26 mouse cellular contexts compared by ENCODE assay signal in genomic region chr11:95807884-95808283, GRCm38 (mm10). TPM values are rescaled to one million over a fixed set of nuclear protein-coding genes. Genes with fewer than 3 reads are reported as not detected.
DNase-seq lines count a peak whose midpoint lies in the region; ATAC-seq and TF ChIP-seq lines count a peak whose summit lies in the region.
"Had no signal": no experiment of that assay in that cellular context is flagged by ENCODE, and none has a peak within 500 bp of the region (broad histone marks: within the 10 kb centered on the region; RNA-seq: fewer than 3 reads in every experiment).

No protein-coding gene starts in this region.

- peaks cover 35% of the 10 kb centered on the region for H3K4me1 ChIP-seq in hindbrain, embryonic 10.5 days (replicated peaks)
- peaks cover 14% of the 10 kb centered on the region for H3K4me1 ChIP-seq in hindbrain, embryonic 12.5 days
- peaks cover 11% of the 10 kb centered on the region; the same call in 1 of the 2 replicates for H3K4me1 ChIP-seq in spleen, adult 2 months (ENCODE audit: control insufficient read depth, insufficient read depth, insufficient read length)
- peaks cover 97% of the 10 kb centered on the region for H3K4me1 ChIP-seq in liver, embryonic 13.5 days (replicated peaks)
- H3K4me1 ChIP-seq: embryonic facial prominence, embryonic 12.5 days had no signal

- H3K36me3 ChIP-seq in hindbrain, embryonic 10.5 days: 0 out of 2 replicates have a peak, but pooled peaks cover 6% of the 10 kb centered on the region
- no peaks in the 10 kb centered on the region for H3K36me3 ChIP-seq in hindbrain, embryonic 12.5 days
- no peaks in the 10 kb centered on the region for H3K36me3 ChIP-seq in spleen, adult 2 months (ENCODE audit: control insufficient read depth, insufficient read depth, low read length)
- no peaks in the 10 kb centered on the region for H3K36me3 ChIP-seq in liver, embryonic 13.5 days
- H3K36me3 ChIP-seq: embryonic facial prominence, embryonic 12.5 days; G1E; midbrain, embryonic 15.5 days; neural tube, embryonic 13.5 days; stomach, embryonic 15.5 days had no signal

- no peak overlapping the region for H3K4me2 ChIP-seq in hindbrain, embryonic 12.5 days (replicated peaks)
- peak overlapping the region; percentile 63 for H3K4me2 ChIP-seq in liver, embryonic 13.5 days
- H3K4me2 ChIP-seq: embryonic facial prominence, embryonic 12.5 days; midbrain, embryonic 15.5 days; neural tube, embryonic 13.5 days; stomach, embryonic 15.5 days had no signal

- peaks cover 12% of the 10 kb centered on the region for H3K9me3 ChIP-seq in hindbrain, embryonic 10.5 days
- no peaks in the 10 kb centered on the region for H3K9me3 ChIP-seq in hindbrain, embryonic 12.5 days (replicated peaks)
- H3K9me3 ChIP-seq in liver, embryonic 13.5 days (replicated peaks): peaks cover 5% of the 10 kb centered on the region; the same call in 1 of the 2 replicates
- H3K9me3 ChIP-seq: midbrain, embryonic 15.5 days; stomach, embryonic 15.5 days had no signal

- ATAC-seq in hindbrain, embryonic 12.5 days (ENCODE audit: low FRiP score): no peak
- no peak for ATAC-seq in liver, embryonic 13.5 days (ENCODE audit: low read depth)
- ATAC-seq: forebrain, embryonic 14.5 days; midbrain, embryonic 15.5 days had no signal

- WGBS in hindbrain, embryonic 10.5 days: 96% methylated on average over 5 of the region's 5 CpGs
- 97% methylated on average over 5 of the region's 5 CpGs for WGBS in hindbrain, embryonic 12.5 days
- WGBS in spleen, adult 2 months: 95% methylated on average over 5 of the region's 5 CpGs
- WGBS in liver, embryonic 13.5 days (ENCODE audit: insufficient replicate concordance): 80% methylated on average over 5 of the region's 5 CpGs

- H3K27ac ChIP-seq in hindbrain, embryonic 10.5 days: peak overlapping the region; percentile 66
- no peak overlapping the region for H3K27ac ChIP-seq in hindbrain, embryonic 12.5 days
- 0 out of 2 replicates have a peak overlapping the region, but pooled peaks have one; percentile 39 for H3K27ac ChIP-seq in spleen, adult 2 months (ENCODE audit: insufficient read depth, low read length)
- H3K27ac ChIP-seq in liver, embryonic 13.5 days: peak overlapping the region; percentile 98
- H3K27ac ChIP-seq: embryonic facial prominence, embryonic 12.5 days; left cerebral cortex, adult 2 months; macrophage; midbrain, embryonic 15.5 days; neural tube, embryonic 13.5 days had no signal

- TF ChIP-seq POLR2A in spleen, adult 2 months (IDR thresholded peaks at IDR 0.05; ENCODE audit: low read depth, low read length): no peak

- H3K9ac ChIP-seq in hindbrain, embryonic 12.5 days: no peak overlapping the region
- peak overlapping the region; percentile 78 for H3K9ac ChIP-seq in liver, embryonic 13.5 days
- H3K9ac ChIP-seq: embryonic facial prominence, embryonic 12.5 days; midbrain, embryonic 15.5 days; neural tube, embryonic 13.5 days; stomach, embryonic 15.5 days had no signal

- DNase-seq in hindbrain, embryonic 10.5 days (ENCODE audit: low spot score): no peak
- no peak for DNase-seq in spleen, adult 2 months (ENCODE audit: low read depth in 1 of 2, low spot score in 2 of 2)
- no peak for DNase-seq in spleen, postnatal 36 days (ENCODE audit: low spot score in 2 of 2)
- no peak for DNase-seq in liver, embryonic 13.5 days
- no peak for DNase-seq in layer of hippocampus, postnatal 14 days (ENCODE audit: low spot score in 2 of 2)
- DNase-seq in cerebellum, postnatal 25 days: no peak
- DNase-seq: adrenal gland, adult 2 months; B cell, adult 2 months; cerebellum, adult 18-20 months; cerebellum, postnatal 14 days; kidney, adult 11 months; kidney, postnatal 4 days; retina, postnatal 1 day; thymus, postnatal 25 days had no signal

- no peaks in the 10 kb centered on the region for H3K27me3 ChIP-seq in hindbrain, embryonic 10.5 days (ENCODE audit: insufficient read depth, poor library complexity, severe bottlenecking)
- no peaks in the 10 kb centered on the region for H3K27me3 ChIP-seq in hindbrain, embryonic 12.5 days
- H3K27me3 ChIP-seq in spleen, adult 2 months (ENCODE audit: control insufficient read depth, insufficient read depth, low read length): no peaks in the 10 kb centered on the region
- H3K27me3 ChIP-seq in liver, embryonic 13.5 days: no peaks in the 10 kb centered on the region
- H3K27me3 ChIP-seq: embryonic facial prominence, embryonic 12.5 days; midbrain, embryonic 15.5 days; neural tube, embryonic 13.5 days; stomach, embryonic 15.5 days had no signal

- no peak for TF ChIP-seq CTCF in spleen, adult 2 months (IDR thresholded peaks at IDR 0.05; ENCODE audit: extremely low read depth, insufficient read depth, insufficient read length, insufficient replicate concordance)

- H3K4me3 ChIP-seq in hindbrain, embryonic 10.5 days: no peak overlapping the region
- H3K4me3 ChIP-seq in hindbrain, embryonic 12.5 days: no peak overlapping the region
- H3K4me3 ChIP-seq in spleen, adult 2 months (ENCODE audit: extremely low read depth, insufficient read depth, insufficient read length): no peak overlapping the region
- peak overlapping the region; percentile 33 for H3K4me3 ChIP-seq in liver, embryonic 13.5 days (replicated peaks)
- H3K4me3 ChIP-seq: embryonic facial prominence, embryonic 12.5 days; left cerebral cortex, adult 2 months; midbrain, embryonic 15.5 days; myocyte; neural tube, embryonic 13.5 days; stomach, embryonic 15.5 days had no signal

RNA-seq across cellular contexts. Expression of gene Phospho1, which starts 16.4 kb away (rescaled TPM):
- polyA plus RNA-seq in hindbrain, embryonic 10.5 days (2016; fragmentation: Nextera tagmentation; extraction: Ambion mirVana): 0.42 and 0.86 TPM in 2 replicates
- 0.43 TPM in 1 of 2 replicates, not detected in the other for polyA plus RNA-seq in hindbrain, embryonic 12.5 days (2016; fragmentation: Nextera tagmentation; extraction: Ambion mirVana)
- polyA plus RNA-seq in spleen, adult 2 months (2012; rRNA removed): 34.5 and 42.5 TPM in 2 replicates
- polyA plus RNA-seq in liver, embryonic 13.5 days (2015; fragmentation: Nextera tagmentation; extraction: Ambion mirVana): 5.2 and 6.2 TPM in 2 replicates
- total RNA-seq in layer of hippocampus, postnatal 14 days (2021): 10 to 100 TPM; 43.7 to 46.5 TPM
- polyA plus RNA-seq: embryonic facial prominence, embryonic 12.5 days; forebrain, embryonic 14.5 days; hindbrain, embryonic 11.5 days; kidney, embryonic 16.5 days; midbrain, embryonic 15.5 days; neural tube, embryonic 13.5 days had no signal

RNA-seq across cellular contexts. Expression of gene Gngt2, which starts 29.1 kb away (rescaled TPM):
- 7.9 and 8.4 TPM in 2 replicates for polyA plus RNA-seq in hindbrain, embryonic 10.5 days (2016; fragmentation: Nextera tagmentation; extraction: Ambion mirVana)
- 5.5 and 7.9 TPM in 2 replicates for polyA plus RNA-seq in hindbrain, embryonic 12.5 days (2016; fragmentation: Nextera tagmentation; extraction: Ambion mirVana)
- 28.3 and 30.4 TPM in 2 replicates for polyA plus RNA-seq in spleen, adult 2 months (2012; rRNA removed)
- 13.8 and 15.3 TPM in 2 replicates for polyA plus RNA-seq in liver, embryonic 13.5 days (2015; fragmentation: Nextera tagmentation; extraction: Ambion mirVana)
- 1 to 10 TPM; 1.8 to 2.6 TPM for total RNA-seq in layer of hippocampus, postnatal 14 days (2021)

RNA-seq across cellular contexts. Expression of gene Abi3, which starts 34.4 kb away (rescaled TPM):
- polyA plus RNA-seq in hindbrain, embryonic 10.5 days (2016; fragmentation: Nextera tagmentation; extraction: Ambion mirVana): 3.5 and 4.4 TPM in 2 replicates
- polyA plus RNA-seq in hindbrain, embryonic 12.5 days (2016; fragmentation: Nextera tagmentation; extraction: Ambion mirVana): 3.7 and 4.7 TPM in 2 replicates
- 166 and 238 TPM in 2 replicates for polyA plus RNA-seq in spleen, adult 2 months (2012; rRNA removed)
- 5.8 and 6.3 TPM in 2 replicates for polyA plus RNA-seq in liver, embryonic 13.5 days (2015; fragmentation: Nextera tagmentation; extraction: Ambion mirVana)
- 1 to 10 TPM; 6.0 to 6.7 TPM for total RNA-seq in layer of hippocampus, postnatal 14 days (2021)

Comparison
In these comparisons a context has a peak if more than half of its experiments do, and no peak if none do; other contexts are left out.
1. RNA of gene Abi3, which starts 34.4 kb away (polyA plus RNA-seq): 166 to 238 TPM in spleen, adult 2 months; 5.8 to 6.3 TPM in liver, embryonic 13.5 days, 3.5 to 4.4 TPM in hindbrain, embryonic 10.5 days and 3.7 to 4.7 TPM in hindbrain, embryonic 12.5 days; every median in the first group is over 10 times any median in the second.